Mouse (Mus musculus): ENCODE data around the gene Grm3.

Gene Grm3

DNA sequence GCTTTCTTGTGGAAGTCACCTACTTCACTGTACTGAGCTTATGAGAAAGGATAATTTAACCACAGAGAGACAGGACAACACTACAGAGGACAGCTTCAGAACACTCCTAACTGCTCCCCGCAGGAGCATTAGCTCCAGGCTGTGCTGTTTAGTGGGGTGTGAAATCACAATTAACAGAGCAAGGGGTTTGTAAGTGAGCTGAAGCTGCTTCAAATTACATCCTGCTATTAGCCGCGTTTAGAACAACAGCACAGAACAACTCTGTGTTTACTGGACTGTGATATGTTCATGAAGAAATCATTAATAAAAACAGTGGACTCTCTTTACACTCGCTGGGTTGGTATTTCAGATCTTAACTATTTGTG lies 101.9 kb downstream of the Grm3 start:
- peak; percentile 14 for DNase-seq (ENCODE audit: low read depth, low spot score)

- no peak for DNase-seq (ENCODE audit: low read depth, low spot score)
Measured at GRCm38 (mm10) chr5:9622264-9623094, 102.5 kb downstream of the Grm3 start.

DNA sequence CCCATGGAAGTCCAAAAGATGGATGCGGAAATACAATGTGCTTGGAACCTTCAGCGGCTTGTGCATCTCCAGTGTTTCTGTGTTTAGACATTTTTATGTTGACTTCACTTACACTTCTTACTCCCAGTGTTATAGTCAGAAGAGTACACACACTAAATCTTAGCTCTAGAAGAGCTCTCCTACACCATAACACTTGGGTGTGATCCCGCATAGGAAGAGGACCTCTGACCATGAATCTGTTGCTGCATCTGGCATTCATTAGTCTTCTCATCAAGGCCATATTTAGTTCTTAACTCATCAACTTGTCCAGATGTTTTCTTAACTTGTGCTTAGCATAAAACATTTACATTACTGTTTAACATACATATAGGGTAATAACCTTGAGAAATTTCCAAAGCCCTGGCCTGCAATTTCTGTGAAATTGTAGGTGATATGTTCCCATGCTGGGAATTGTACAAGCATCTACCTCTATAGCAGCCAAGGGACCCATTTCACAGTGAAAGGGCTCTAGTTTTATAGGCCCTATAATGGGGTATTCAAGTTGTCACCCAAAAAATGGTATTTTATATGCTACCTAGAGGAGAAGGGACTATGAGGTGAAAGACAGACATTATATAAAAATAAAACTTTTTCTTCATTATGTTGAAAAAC lies 103.4 kb downstream of the Grm3 start:
- no peak for DNase-seq (ENCODE audit: low read depth, low spot score)

DNA sequence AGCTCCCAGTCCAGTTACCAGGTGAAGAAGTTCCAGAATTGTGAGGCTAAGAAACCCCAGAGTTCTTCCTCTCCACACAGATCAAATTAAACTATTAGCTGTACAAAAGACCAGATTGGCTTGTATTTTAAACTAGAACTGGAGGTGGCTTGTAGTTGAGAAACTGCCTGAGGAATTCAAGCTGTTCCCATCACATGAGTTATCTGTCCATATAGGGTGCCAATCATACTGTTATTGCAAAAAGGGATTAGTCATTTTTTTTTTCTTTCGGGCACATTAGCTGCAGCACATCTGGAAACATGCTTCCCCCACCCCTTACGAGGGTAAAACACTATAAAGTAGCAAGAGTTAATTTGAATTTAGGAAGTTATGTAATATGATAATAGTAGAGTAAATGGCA lies 145.9 kb downstream of the Grm3 start:
- no peak for DNase-seq (ENCODE audit: low read depth, low spot score)

- DNase-seq (ENCODE audit: low read depth, low spot score), result no peak
Measured at GRCm38 (mm10) chr5:9578571-9578970, 146.4 kb downstream of the Grm3 start.

- DNase-seq (ENCODE audit: low read depth, low spot score), result no peak
Measured at GRCm38 (mm10) chr5:9570946-9571345, 154.0 kb downstream of the Grm3 start.

- DNase-seq (ENCODE audit: low read depth, low spot score), result no peak
Measured at GRCm38 (mm10) chr5:9557706-9558105, 167.3 kb downstream of the Grm3 start.

GRCm38 (mm10) chr5:9540822-9541557 lies 184.0 kb downstream of the Grm3 start:
- peak; percentile 51 for DNase-seq (ENCODE audit: low read depth, low spot score)

- no peak for DNase-seq (ENCODE audit: low read depth, low spot score)
Measured at GRCm38 (mm10) chr5:9525507-9525906, 199.5 kb downstream of the Grm3 start.

- DNase-seq (ENCODE audit: low read depth, low spot score), result no peak
Measured at GRCm38 (mm10) chr5:9511027-9511426, 213.9 kb downstream of the Grm3 start.

DNA sequence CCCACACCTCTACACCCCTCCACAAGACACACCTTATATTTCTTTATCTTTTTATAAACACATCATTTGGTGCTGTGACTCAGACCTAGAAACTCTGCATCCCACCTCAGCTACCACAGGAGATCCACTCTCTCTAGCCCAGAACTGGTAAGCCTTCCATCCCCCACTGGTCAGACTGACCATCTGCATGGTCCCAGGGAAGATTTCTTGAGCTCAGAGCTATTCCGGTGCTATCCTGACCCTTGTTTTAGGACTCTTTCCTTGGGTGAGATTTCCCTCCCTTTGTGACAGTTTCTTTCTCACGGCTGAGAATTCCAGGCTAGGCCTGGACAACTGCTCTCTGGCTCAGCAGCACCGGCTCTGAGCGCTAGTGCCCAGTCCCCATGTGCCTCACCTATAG lies 227.7 kb downstream of the Grm3 start:
- no peak for DNase-seq (ENCODE audit: low read depth, low spot score)

- DNase-seq (ENCODE audit: low read depth, low spot score), result no peak
Measured at GRCm38 (mm10) chr5:9495456-9495855, 229.5 kb downstream of the Grm3 start.

DNA sequence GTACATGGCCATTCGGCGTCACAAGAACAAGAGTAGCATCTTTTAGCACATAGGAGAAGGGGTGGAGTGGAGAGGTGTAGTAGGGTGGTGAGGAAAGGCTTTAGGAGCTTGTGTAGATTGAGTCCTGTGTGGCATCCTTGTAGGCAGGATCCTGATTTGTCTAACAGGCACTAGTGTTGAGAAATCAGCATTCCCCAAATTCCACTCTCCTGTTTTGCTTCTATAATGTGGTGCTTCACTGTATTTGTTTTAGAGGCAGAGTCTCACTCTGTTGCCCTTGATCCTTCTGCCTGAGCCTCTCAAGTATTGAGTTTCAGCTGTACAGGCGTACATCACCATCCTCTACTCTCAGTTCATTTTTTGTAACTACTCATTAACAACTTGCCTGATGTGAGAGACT lies 247.4 kb downstream of the Grm3 start:
- no peak for DNase-seq (ENCODE audit: low read depth, low spot score)

GRCm38 (mm10) chr5:9453298-9453697 lies 271.7 kb downstream of the Grm3 start:
- no peak for DNase-seq (ENCODE audit: low read depth, low spot score)

- DNase-seq (ENCODE audit: low read depth, low spot score), result no peak
Measured at GRCm38 (mm10) chr5:9449570-9449969, 275.4 kb downstream of the Grm3 start.

DNA sequence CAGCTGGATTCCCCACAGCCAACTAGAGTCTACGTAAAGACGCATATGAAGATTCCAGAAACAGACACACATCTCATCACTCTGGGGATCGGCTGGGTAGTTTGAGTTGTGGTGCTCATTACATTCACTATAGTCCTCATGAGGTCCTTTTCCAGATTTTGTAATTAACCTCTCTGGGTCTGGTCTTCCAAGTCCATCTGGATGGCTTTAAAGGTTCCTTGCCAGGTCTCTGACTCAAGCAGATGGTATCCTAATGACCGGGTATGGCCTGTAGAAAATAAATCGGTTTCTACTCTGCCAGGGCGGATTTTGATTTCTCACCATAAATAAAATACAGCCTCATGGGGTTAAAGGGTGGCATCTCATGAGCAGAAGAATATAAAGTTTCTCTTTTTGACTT lies 276.0 kb downstream of the Grm3 start:
- no peak for DNase-seq (ENCODE audit: low read depth, low spot score)

DNA sequence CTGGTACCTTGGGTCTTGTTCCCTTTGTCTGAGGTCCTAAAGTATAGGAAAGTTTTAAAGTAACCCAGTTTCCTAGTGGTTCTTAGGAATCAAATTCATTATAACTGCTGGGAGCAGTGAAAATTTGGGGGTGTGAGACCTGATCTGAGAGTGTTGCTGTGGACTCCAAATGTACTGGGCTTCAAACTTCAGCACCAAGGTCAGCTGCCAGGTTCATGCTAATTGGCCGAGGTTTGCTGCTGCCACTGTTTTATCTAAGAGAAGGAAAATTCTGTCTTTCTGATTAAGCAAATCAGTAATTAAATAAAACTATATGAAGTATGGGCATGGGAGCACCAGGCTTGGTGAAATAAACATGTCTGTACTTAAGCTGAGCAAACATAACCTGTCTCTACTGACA lies 278.8 kb downstream of the Grm3 start:
- DNase-seq (ENCODE audit: low read depth, low spot score), result peak; percentile 43

Measured in mesoderm, embryonic 11.5 days (tissue).